Mouse (Mus musculus) cortical plate, adult 2 months (tissue): Measurements from ENCODE around the gene Clmn. TPM values are rescaled to one million over a fixed set of nuclear protein-coding genes. Genes with fewer than 3 reads are reported as not detected.

ENCODE experiments used
- H3K27ac ChIP-seq: fragments of 200-500 bp; 2 replicates; pipeline ENCODE4 v1.5.1; 2012; ENCODE audit warnings: low read length, control low read depth, inconsistent platforms; ENCODE audit not compliant: insufficient read depth
- H3K4me1 ChIP-seq: fragments of 200-500 bp; 2 replicates; pipeline ENCODE4 v1.6.1; 2011; ENCODE audit warnings: low read length; ENCODE audit not compliant: control insufficient read depth, insufficient read depth
- H3K4me3 ChIP-seq: fragments of 200-500 bp; 2 replicates; pipeline ENCODE4 v1.5.1; 2011; ENCODE audit warnings: mild to moderate bottlenecking, low read length, control low read depth; ENCODE audit not compliant: insufficient read depth
- CTCF ChIP-seq: fragments of 200-500 bp; IDR thresholded peaks from 2 replicates; pipeline ENCODE4 v1.5.1; 2011; ENCODE audit warnings: mild to moderate bottlenecking, control low read depth, low read length; ENCODE audit not compliant: insufficient read depth; ENCODE audit errors: extremely low read depth
- POLR2A ChIP-seq: fragments of 200-500 bp; IDR thresholded peaks from 2 replicates; pipeline ENCODE4 v1.6.1; 2011; ENCODE audit warnings: mild to moderate bottlenecking, low read length, control low read depth; ENCODE audit not compliant: insufficient read depth; ENCODE audit errors: extremely low read depth
- polyA plus RNA-seq: library from polyadenylated mRNA; depleted of rRNA; stranded (reverse); fragments of >200 nt; gene quantifications from 2 replicates; pipeline ENCODE4 v1.2.3, GENCODE M21; 2012; rRNA removed

The Clmn gene
- 20.6 and 21.2 TPM in 2 replicates for polyA plus RNA-seq

DNA sequence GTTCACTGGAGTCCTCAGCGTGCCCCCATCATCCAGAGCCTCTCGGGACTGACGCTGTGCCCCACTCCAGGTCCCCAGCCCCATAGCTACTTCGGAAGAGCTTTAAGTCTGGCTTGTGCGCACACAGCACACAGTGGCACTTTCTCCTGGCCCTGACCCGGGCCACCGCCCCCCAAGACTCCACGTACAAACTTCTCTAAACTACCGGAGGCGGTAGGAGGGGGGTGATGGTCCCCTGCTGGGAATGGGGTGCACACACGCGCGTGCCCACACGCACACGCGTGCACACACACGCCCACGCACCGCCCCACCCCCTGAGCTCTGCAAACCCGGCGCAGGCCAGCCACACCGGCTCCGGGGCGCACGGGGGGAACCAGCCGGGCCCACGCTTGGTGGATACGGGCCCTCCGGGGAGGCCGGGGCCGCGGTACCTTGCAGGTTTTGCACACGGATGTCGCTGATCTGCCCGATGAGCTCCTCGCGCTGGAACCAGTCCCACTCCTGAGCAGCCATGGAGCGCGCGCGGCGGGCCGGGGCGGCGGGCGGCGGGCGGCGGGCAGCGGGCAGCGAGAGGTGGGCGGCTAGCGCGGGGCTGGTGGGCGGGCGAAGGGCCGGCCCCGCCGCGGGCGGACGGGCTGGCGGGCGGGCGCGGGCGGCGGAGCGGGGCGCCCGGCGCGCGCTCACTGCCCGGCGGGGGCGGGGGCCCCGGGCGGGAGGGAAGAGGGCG is at the start of gene Clmn:
TSS of gene Clmn (minus strand) at position 638 of the 727 bp plus-strand sequence.
- Histone ChIP-seq H3K4me3 (peak within 1 kb of the TSS; percentile 35), H3K27ac (peak within 1 kb of the TSS; percentile 62), H3K4me1 (no peaks in the 10 kb centered on the region; the same call in 1 of the 2 replicates)
- TF ChIP-seq CTCF: no peak
- TF ChIP-seq POLR2A: no peak

DNA sequence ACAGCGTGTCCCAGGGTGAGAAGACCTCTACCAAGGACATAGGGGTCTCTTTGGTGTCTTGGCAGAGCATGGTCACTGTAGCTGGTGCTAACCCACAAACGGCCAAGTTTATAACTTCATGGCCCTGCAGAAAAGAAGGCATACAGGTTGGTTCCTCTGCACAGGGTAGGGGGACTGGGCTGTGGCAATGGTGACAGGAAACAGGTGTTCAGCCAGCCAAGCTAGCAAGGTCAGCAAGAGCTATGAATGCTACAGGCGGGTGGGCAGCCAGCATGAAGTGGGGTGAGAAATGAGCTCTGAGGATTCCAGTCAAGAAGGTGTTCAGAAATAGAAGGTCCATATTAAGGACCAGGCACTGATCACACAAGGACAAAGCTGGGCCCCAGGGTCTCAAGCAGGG is 48.1 kb upstream of the Clmn start:
- TF ChIP-seq CTCF (no peak), POLR2A (no peak)
- H3K27ac ChIP-seq: peak overlapping the region; percentile 68; the same call in 1 of the 2 replicates
- no peaks in the 10 kb centered on the region for H3K4me1 ChIP-seq
- H3K4me3 ChIP-seq: no peak overlapping the region

DNA sequence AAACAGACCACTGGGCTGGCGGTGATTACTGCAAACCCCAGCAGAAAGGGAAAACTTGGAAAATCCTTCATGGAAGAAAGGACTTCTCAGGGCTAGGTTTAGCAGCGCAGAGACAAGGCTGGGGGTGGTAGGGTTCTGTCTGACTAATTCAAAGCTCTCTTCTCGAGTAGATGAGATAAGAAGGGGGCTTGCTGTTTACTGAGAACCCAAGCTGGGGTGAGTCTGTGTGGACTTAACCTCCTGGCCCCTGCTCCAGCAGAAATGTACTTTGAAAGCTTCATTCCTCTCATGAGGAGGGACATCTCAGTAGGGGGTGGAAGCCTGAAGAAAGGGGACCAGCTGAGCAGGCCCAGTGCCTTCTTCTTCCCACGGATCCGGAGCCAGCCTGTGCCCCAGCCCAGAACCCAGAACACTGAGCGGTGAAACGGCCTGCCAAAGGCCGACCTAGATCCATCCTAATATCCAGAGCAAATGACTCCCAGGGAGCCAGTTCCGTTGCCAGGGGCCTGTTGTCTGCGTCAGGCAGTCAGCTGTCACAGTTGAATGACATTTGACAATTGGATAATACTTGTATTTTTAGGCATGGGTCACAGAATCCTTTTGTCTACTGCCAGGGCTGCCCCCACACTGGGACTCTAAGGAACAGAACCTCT is 47.5 kb upstream of the Clmn start:
- Histone ChIP-seq H3K27ac (peak overlapping the region; percentile 36; the same call in 1 of the 2 replicates), H3K4me1 (no peaks in the 10 kb centered on the region), H3K4me3 (no peak overlapping the region)
- TF ChIP-seq CTCF (no peak), POLR2A (no peak)

DNA sequence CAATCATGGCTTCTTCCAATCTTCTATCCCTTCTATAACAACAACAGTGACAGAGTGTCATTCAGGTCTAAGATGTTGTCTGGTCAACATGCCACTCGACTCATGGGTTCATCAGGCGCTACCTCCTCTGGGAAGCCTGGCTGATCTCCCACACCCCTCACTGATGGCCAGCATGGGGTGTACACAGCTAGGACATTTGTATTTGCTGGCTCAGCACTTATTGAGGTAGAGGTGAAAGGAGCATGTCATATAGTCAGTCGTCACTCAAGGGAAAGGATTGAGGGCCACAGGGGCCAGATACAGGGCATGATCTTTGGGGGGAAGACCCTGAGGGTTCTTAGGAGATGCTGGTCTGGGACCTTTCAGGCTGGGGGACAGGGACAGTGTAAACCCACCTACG is 44.9 kb upstream of the Clmn start:
- no peaks in the 10 kb centered on the region for H3K4me1 ChIP-seq
- no peak overlapping the region for H3K4me3 ChIP-seq

DNA sequence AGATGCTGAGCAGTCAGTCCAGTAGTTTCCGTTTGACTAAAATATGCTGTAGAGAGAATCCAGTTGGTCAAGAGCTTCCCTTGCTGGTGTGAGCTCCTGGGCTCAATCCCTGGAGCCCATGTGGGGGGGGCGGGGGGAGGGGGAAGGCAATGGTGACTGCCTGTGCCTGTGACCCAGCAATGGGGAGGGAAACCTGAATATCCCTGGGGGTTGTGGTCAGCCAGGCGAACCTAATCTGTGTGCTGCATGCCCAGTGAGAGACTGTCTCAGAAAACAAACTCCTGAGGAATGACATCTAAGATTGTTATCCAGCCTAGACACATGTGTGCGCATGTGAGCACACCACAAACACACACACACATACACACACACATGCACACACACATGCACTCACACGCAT is 44.1 kb upstream of the Clmn start:
- Histone ChIP-seq H3K27ac (no peak overlapping the region), H3K4me1 (no peaks in the 10 kb centered on the region)

More for the DNA sequence above, 44.9 kb upstream of the Clmn start:
- no peak overlapping the region for H3K27ac ChIP-seq
- no peak for TF ChIP-seq POLR2A
- no peak for TF ChIP-seq CTCF

DNA sequence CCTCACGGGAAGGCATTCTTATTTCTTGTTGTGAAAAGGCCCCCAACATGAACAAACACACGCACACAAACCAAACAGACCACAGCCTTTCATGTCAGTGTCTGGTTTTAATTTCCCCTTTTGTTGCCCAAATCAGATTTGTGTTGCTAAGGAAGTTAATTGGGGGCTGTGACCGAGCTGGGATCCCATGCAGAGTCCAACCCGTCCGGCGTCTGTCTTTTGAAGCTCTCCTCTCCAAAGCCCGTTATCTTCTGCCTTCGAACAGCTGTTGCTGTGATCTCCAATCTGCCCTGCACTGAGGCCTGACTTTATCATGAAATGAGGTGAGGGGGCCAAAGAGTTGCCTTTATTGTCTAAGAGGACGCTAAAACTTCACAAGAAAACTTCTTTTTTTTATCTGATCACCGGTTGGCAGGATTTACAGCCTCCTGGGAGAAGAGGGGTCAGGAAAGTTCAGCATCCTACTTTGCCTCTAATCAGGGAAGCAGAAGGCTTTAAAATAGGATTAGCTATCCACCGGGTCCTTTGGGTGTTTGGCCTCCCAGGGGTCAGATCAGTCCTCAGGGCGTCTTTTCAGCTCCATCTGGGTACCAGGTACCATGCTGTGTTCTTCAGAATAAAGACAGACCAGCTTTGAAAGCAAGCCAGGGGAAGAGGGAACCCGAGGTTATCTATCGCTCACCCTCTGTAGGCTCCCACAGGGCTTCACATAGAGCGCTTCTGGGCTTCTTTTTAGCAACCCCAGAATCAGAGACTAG is 43.3 kb upstream of the Clmn start:
- Histone ChIP-seq H3K4me3 (no peak overlapping the region), H3K27ac (no peak overlapping the region), H3K4me1 (no peaks in the 10 kb centered on the region)
- TF ChIP-seq CTCF: no peak
- no peak for TF ChIP-seq POLR2A

More for the DNA sequence above, 44.1 kb upstream of the Clmn start:
- TF ChIP-seq CTCF (no peak), POLR2A (no peak)
- no peak overlapping the region for H3K4me3 ChIP-seq

DNA sequence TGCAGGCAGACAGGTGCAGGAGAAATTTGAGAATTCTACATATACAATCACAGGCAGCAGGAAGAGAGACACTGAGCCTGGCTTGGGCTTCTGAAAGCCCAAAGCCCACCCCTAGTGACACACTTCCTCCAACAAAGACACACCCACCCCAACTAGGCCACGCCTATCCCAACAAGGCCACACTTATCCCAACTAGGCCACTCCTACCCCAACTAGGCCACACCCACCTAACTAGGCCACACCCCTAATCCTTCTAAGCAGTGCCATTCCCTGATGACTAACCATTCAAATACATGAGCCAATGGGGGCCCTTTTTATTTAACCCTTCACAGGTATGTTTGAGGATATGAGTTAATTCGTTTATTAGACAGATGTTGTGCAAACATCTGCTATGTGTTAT is 42.3 kb upstream of the Clmn start:
- TF ChIP-seq CTCF (no peak), POLR2A (no peak)
- H3K27ac ChIP-seq: no peak overlapping the region
- no peak overlapping the region for H3K4me3 ChIP-seq
- H3K4me1 ChIP-seq: no peaks in the 10 kb centered on the region

DNA sequence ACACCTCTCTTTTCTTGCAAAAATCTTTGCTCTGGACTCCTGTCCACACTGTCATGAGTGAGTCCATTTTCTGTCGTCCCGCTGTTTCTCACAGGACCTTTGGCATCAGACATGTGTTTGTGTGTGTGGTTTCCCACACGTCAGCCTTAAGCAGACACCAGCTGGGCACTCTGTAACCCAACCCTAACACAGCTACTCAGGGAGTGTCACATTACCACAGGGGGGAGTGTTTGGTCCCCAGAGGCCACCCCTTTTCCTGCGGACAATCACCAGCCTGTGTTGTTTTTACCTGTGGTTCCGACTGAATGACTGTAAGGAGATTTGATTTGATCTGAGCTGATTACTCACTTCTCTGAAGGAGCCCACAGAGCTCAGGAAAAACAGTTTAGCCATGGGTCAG is 39.3 kb upstream of the Clmn start:
- H3K4me1 ChIP-seq: no peaks in the 10 kb centered on the region
- H3K4me3 ChIP-seq: no peak overlapping the region
- no peak overlapping the region for H3K27ac ChIP-seq
- no peak for TF ChIP-seq CTCF
- no peak for TF ChIP-seq POLR2A

DNA sequence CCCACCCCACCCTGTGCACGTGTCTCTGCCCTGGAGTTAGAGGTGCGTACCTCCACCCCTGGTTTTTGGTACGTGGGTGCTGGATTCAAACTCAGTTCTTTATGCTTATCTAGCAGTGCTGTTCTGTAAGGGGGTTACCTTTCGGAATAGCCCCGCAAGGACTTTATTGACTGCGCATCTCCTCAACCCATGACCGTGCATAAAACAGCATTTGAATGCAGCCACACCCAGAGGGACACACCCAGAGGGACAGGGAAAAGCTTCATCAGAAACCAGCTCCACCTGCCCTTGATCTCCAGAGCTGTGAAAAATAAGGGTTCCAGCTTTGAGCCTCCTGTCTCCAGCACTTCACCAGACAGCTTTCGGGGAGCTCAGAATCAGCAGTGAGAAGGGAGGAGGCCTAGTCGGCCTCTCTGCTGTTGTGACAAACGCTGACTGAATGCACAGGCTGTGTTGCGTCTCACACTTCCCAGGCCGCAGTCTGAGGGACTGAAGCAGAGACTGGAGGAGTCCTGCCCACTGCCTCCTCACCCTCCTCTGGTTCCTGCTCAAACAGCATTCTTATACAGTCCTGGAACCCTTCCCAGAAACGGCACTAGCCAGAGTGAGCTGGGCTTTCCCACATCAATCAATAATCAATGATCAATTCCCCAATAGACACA is 37.6 kb upstream of the Clmn start:
- Histone ChIP-seq H3K27ac (no peak overlapping the region), H3K4me1 (no peaks in the 10 kb centered on the region), H3K4me3 (no peak overlapping the region)
- TF ChIP-seq POLR2A (no peak), CTCF (no peak)
